Mouse (Mus musculus): Measurements from ENCODE around the gene Fam168a. TPM values are rescaled to one million over a fixed set of nuclear protein-coding genes. Genes with fewer than 3 reads are reported as not detected.

Fam168a gene
- polyA plus RNA-seq (2014; fragmentation: Nextera tagmentation; extraction: Ambion mirVana), result 124 and 187 TPM in 2 replicates

DNA sequence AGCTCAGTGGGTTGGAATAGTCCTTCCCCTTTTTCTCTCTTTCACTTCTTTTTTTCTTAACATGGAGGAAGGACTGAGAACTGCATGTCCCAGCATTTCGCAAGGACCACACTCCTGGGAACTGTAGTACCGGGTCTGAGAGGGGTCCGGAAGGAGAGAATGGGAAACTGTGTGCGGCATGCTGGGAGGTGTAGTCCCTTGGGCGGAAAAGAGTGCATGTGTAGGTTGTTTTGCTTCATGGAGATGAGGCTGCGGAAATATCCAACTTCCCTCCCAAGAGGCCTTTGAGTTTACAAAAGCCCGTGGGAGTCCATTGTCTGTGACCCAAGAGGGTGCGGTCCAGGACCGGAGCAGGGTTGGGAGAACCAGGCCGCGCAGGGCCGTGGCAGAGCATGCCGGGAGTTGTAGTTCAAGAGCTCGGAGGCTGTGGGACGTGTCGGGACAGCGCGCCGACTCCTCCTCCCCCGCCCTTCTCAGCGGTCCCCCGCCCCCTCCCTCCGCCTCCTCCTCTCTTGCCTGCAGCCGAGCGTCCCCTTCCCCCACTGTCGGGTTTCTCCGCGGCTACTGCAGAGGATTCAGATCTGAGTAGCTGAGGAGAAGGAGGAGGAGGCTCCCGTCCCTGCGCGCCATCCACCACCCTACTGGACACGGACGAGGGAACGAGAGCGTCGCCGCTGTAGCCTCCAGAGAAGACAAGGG, at the start of gene Fam168a:
Gene Fam168a (plus strand): TSS at position 493 of the 699 bp plus-strand sequence.
- ATAC-seq (ENCODE audit: low read depth), result peak; percentile 97
- Histone ChIP-seq H3K4me3 (ENCODE audit: low read depth, low read length) (peak within 1 kb of the TSS; percentile 63), H3K4me2 (ENCODE audit: low read depth, low read length) (peak within 1 kb of the TSS; percentile 84), H3K9ac (replicated peaks; ENCODE audit: low read depth, low read length) (peak within 1 kb of the TSS; percentile 86), H3K36me3 (ENCODE audit: control insufficient read depth, insufficient read depth, low read length) (no peaks in the 10 kb centered on the region), H3K4me1 (ENCODE audit: control insufficient read depth, insufficient read depth, low read length) (peaks cover 17% of the 10 kb centered on the region), H3K9me3 (ENCODE audit: control insufficient read depth, low read length) (no peaks in the 10 kb centered on the region), H3K27me3 (ENCODE audit: control insufficient read depth, insufficient read depth, low read length) (no peaks in the 10 kb centered on the region), H3K27ac (ENCODE audit: low read depth, low read length) (peak within 1 kb of the TSS; percentile 95)
- WGBS, result 0% methylated on average over 31 of the region's 37 CpGs

GRCm38 (mm10) chr7:100656739-100657138, 49.7 kb upstream of the Fam168a start:
- Histone ChIP-seq H3K4me1 (ENCODE audit: control insufficient read depth, insufficient read depth, low read length) (peaks cover 2% of the 10 kb centered on the region; the same call in 1 of the 2 replicates), H3K27ac (ENCODE audit: low read depth, low read length) (no peak overlapping the region), H3K36me3 (ENCODE audit: control insufficient read depth, insufficient read depth, low read length) (no peaks in the 10 kb centered on the region), H3K9ac (replicated peaks; ENCODE audit: low read depth, low read length) (no peak overlapping the region), H3K4me3 (ENCODE audit: low read depth, low read length) (no peak overlapping the region), H3K4me2 (ENCODE audit: low read depth, low read length) (no peak overlapping the region), H3K9me3 (ENCODE audit: control insufficient read depth, low read length) (no peaks in the 10 kb centered on the region), H3K27me3 (ENCODE audit: control insufficient read depth, insufficient read depth, low read length) (no peaks in the 10 kb centered on the region)
- 50% methylated on average over 5 of the region's 5 CpGs for WGBS
- ATAC-seq (ENCODE audit: low read depth), result no peak; the same call in 1 of the 2 replicates

GRCm38 (mm10) chr7:100658093-100658578, 48.3 kb upstream of the Fam168a start:
- H3K27ac ChIP-seq (ENCODE audit: low read depth, low read length), result no peak overlapping the region
- no peak overlapping the region for H3K9ac ChIP-seq (replicated peaks; ENCODE audit: low read depth, low read length)
- H3K36me3 ChIP-seq (ENCODE audit: control insufficient read depth, insufficient read depth, low read length), result no peaks in the 10 kb centered on the region
- WGBS, result 34% methylated on average over 18 of the region's 18 CpGs
- ATAC-seq (ENCODE audit: low read depth), result no peak
- peak overlapping the region; percentile 20 for H3K4me2 ChIP-seq (ENCODE audit: low read depth, low read length)
- no peaks in the 10 kb centered on the region for H3K9me3 ChIP-seq (ENCODE audit: control insufficient read depth, low read length)
- no peak overlapping the region for H3K4me3 ChIP-seq (ENCODE audit: low read depth, low read length)
- H3K4me1 ChIP-seq (ENCODE audit: control insufficient read depth, insufficient read depth, low read length), result peaks cover 2% of the 10 kb centered on the region; the same call in 1 of the 2 replicates
- no peaks in the 10 kb centered on the region for H3K27me3 ChIP-seq (ENCODE audit: control insufficient read depth, insufficient read depth, low read length)

- H3K36me3 ChIP-seq (ENCODE audit: control insufficient read depth, insufficient read depth, low read length), result no peaks in the 10 kb centered on the region
- 86% methylated on average over 7 of the region's 7 CpGs for WGBS
Observed at GRCm38 (mm10) chr7:100661264-100661663, 45.2 kb upstream of the Fam168a start.

GRCm38 (mm10) chr7:100662231-100662630, 44.2 kb upstream of the Fam168a start, which contains the start of gene Plekhb1:
TSS of gene Plekhb1 (minus strand) at chr7:100662414.
- Histone ChIP-seq H3K4me2 (ENCODE audit: low read depth, low read length) (peak within 1 kb of the TSS; percentile 19; the same call in 1 of the 2 replicates), H3K4me3 (ENCODE audit: low read depth, low read length) (no peak within 1 kb of the TSS), H3K36me3 (ENCODE audit: control insufficient read depth, insufficient read depth, low read length) (no peaks in the 10 kb centered on the region), H3K4me1 (ENCODE audit: control insufficient read depth, insufficient read depth, low read length) (peaks cover 3% of the 10 kb centered on the region; the same call in 1 of the 2 replicates), H3K27me3 (ENCODE audit: control insufficient read depth, insufficient read depth, low read length) (no peaks in the 10 kb centered on the region), H3K9me3 (ENCODE audit: control insufficient read depth, low read length) (no peaks in the 10 kb centered on the region), H3K27ac (ENCODE audit: low read depth, low read length) (peak within 1 kb of the TSS; percentile 44; the same call in 1 of the 2 replicates), H3K9ac (replicated peaks; ENCODE audit: low read depth, low read length) (peak within 1 kb of the TSS; percentile 25; the same call in 1 of the 2 replicates)
- no peak for ATAC-seq (ENCODE audit: low read depth)
- WGBS, result 79% methylated on average over 8 of the region's 8 CpGs

More at GRCm38 (mm10) chr7:100661264-100661663, 45.2 kb upstream of the Fam168a start:
- ATAC-seq (ENCODE audit: low read depth), result no peak
- Histone ChIP-seq H3K4me1 (ENCODE audit: control insufficient read depth, insufficient read depth, low read length) (peaks cover 3% of the 10 kb centered on the region; the same call in 1 of the 2 replicates), H3K27ac (ENCODE audit: low read depth, low read length) (no peak overlapping the region), H3K4me2 (ENCODE audit: low read depth, low read length) (no peak overlapping the region), H3K9me3 (ENCODE audit: control insufficient read depth, low read length) (no peaks in the 10 kb centered on the region), H3K4me3 (ENCODE audit: low read depth, low read length) (no peak overlapping the region), H3K9ac (replicated peaks; ENCODE audit: low read depth, low read length) (no peak overlapping the region), H3K27me3 (ENCODE audit: control insufficient read depth, insufficient read depth, low read length) (no peaks in the 10 kb centered on the region)

- Histone ChIP-seq H3K36me3 (ENCODE audit: control insufficient read depth, insufficient read depth, low read length) (no peaks in the 10 kb centered on the region), H3K27me3 (ENCODE audit: control insufficient read depth, insufficient read depth, low read length) (no peaks in the 10 kb centered on the region), H3K9me3 (ENCODE audit: control insufficient read depth, low read length) (no peaks in the 10 kb centered on the region), H3K27ac (ENCODE audit: low read depth, low read length) (peak overlapping the region; percentile 44; the same call in 1 of the 2 replicates), H3K4me1 (ENCODE audit: control insufficient read depth, insufficient read depth, low read length) (peaks cover 3% of the 10 kb centered on the region; the same call in 1 of the 2 replicates), H3K9ac (replicated peaks; ENCODE audit: low read depth, low read length) (peak overlapping the region; percentile 25; the same call in 1 of the 2 replicates), H3K4me3 (ENCODE audit: low read depth, low read length) (no peak overlapping the region), H3K4me2 (ENCODE audit: low read depth, low read length) (peak overlapping the region; percentile 19; the same call in 1 of the 2 replicates)
- peak; percentile 96 for ATAC-seq (ENCODE audit: low read depth)
- 2% methylated on average over 13 of the region's 13 CpGs for WGBS
Observed at GRCm38 (mm10) chr7:100663190-100663589, 43.2 kb upstream of the Fam168a start.

- H3K27ac ChIP-seq (ENCODE audit: low read depth, low read length), result no peak overlapping the region
- no peak overlapping the region for H3K4me3 ChIP-seq (ENCODE audit: low read depth, low read length)
- no peaks in the 10 kb centered on the region for H3K27me3 ChIP-seq (ENCODE audit: control insufficient read depth, insufficient read depth, low read length)
- peaks cover 3% of the 10 kb centered on the region; the same call in 1 of the 2 replicates for H3K4me1 ChIP-seq (ENCODE audit: control insufficient read depth, insufficient read depth, low read length)
- no peaks in the 10 kb centered on the region for H3K9me3 ChIP-seq (ENCODE audit: control insufficient read depth, low read length)
- ATAC-seq (ENCODE audit: low read depth), result peak; percentile 12; the same call in 1 of the 2 replicates
- H3K4me2 ChIP-seq (ENCODE audit: low read depth, low read length), result peak overlapping the region; percentile 19; the same call in 1 of the 2 replicates
- no peaks in the 10 kb centered on the region for H3K36me3 ChIP-seq (ENCODE audit: control insufficient read depth, insufficient read depth, low read length)
- H3K9ac ChIP-seq (replicated peaks; ENCODE audit: low read depth, low read length), result no peak overlapping the region
- 71% methylated on average over 11 of the region's 11 CpGs for WGBS
Observed at GRCm38 (mm10) chr7:100663729-100664304, 42.6 kb upstream of the Fam168a start.

DNA sequence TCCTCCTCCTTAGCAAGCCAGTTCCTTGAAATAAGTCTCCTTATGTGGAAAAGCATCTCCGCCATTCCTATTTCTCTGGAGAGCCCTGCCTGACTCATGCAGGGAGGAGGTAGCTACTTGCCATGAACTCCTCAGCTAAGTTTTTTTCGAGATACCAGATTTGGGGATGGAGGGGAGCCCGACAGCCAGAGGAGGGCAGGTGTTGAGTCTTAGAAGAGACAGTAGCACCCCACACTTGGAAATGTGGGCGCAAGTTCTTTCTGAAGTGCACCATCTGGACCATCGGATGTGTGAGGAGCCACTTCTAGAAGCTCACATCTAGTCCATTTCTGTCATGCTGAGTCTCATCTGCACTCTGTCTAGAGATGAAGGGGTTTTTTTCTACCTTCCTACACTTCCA, 35.8 kb upstream of the Fam168a start:
- Histone ChIP-seq H3K4me3 (ENCODE audit: low read depth, low read length) (no peak overlapping the region), H3K36me3 (ENCODE audit: control insufficient read depth, insufficient read depth, low read length) (no peaks in the 10 kb centered on the region), H3K27me3 (ENCODE audit: control insufficient read depth, insufficient read depth, low read length) (no peaks in the 10 kb centered on the region), H3K4me2 (ENCODE audit: low read depth, low read length) (no peak overlapping the region), H3K9ac (replicated peaks; ENCODE audit: low read depth, low read length) (no peak overlapping the region), H3K27ac (ENCODE audit: low read depth, low read length) (no peak overlapping the region), H3K4me1 (ENCODE audit: control insufficient read depth, insufficient read depth, low read length) (no peaks in the 10 kb centered on the region), H3K9me3 (ENCODE audit: control insufficient read depth, low read length) (no peaks in the 10 kb centered on the region)
- WGBS, result 87% methylated on average over 5 of the region's 5 CpGs
- ATAC-seq (ENCODE audit: low read depth), result no peak

- H3K4me2 ChIP-seq (ENCODE audit: low read depth, low read length), result no peak overlapping the region
- 34% methylated on average over 7 of the region's 7 CpGs for WGBS
- no peaks in the 10 kb centered on the region for H3K36me3 ChIP-seq (ENCODE audit: control insufficient read depth, insufficient read depth, low read length)
- no peak for ATAC-seq (ENCODE audit: low read depth)
- no peaks in the 10 kb centered on the region for H3K9me3 ChIP-seq (ENCODE audit: control insufficient read depth, low read length)
- no peak overlapping the region for H3K27ac ChIP-seq (ENCODE audit: low read depth, low read length)
- H3K4me3 ChIP-seq (ENCODE audit: low read depth, low read length), result no peak overlapping the region
- H3K9ac ChIP-seq (replicated peaks; ENCODE audit: low read depth, low read length), result no peak overlapping the region
- no peaks in the 10 kb centered on the region for H3K4me1 ChIP-seq (ENCODE audit: control insufficient read depth, insufficient read depth, low read length)
- no peaks in the 10 kb centered on the region for H3K27me3 ChIP-seq (ENCODE audit: control insufficient read depth, insufficient read depth, low read length)
Observed at GRCm38 (mm10) chr7:100673452-100673851, 33.0 kb upstream of the Fam168a start.

All from neural tube, embryonic 14.5 days (tissue).